Mouse (Mus musculus): Measurements from ENCODE around the gene Tespa1.
"Not testable (repeated sequence)": the region's sequence is repeated elsewhere in the genome, so short reads cannot be mapped to it uniquely, and the experiment has no call there.

Gene Tespa1

DNA sequence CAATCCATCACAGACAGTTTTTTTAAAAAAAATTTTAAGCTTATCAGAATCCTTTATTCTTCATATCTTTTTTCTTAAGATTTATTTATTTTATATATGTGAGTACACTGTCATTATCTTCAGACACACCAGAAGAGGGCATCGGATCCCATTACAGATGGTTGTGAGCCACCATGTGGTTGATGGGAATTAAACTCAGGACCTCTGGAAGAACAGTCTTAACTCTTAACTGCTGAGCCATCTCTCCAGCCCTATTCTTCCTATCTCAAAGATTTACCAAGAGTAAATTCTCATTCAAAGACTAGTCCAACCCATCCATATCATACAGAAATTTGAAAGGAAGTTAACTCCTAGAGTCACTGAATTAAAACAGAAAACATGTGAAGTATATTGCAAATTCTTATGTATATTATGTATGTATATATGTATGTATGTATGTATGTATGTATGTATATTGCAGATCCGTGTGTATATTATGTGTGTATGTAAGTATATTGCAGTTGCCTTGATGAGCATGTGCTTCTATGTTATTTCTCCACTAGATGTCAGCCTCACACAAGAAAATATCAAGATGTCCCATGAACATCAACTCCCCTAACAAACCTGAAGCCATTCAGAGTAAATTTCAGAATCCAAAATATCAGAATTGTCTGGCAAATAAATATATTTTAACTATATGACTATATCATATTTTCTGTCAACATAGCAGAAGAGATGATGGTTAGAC lies 40.9 kb downstream of the Tespa1 start:
- peak; percentile 75 for DNase-seq (ENCODE audit: low spot score)

GRCm38 (mm10) chr10:130364766-130365165 lies 42.1 kb downstream of the Tespa1 start:
- no peak for DNase-seq (ENCODE audit: low spot score)

DNA sequence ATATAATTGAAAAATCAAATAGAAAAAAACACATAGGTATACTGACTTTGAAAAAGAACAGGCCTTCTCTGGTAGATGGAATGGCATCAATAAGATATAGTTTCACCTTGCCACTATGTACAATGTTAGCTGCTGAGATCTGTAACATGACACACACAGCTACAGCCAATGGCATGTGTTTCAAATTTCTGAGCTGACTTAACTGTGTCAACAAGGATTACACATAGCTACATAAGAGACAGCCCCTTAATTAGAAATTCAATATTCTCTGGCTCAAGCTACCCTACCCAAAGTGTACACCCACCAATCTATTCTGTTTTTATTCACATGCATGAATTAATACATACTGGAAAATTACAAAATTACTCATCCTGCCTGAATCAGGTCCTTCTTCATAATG lies 45.7 kb downstream of the Tespa1 start:
- DNase-seq (ENCODE audit: low spot score), result no peak

DNA sequence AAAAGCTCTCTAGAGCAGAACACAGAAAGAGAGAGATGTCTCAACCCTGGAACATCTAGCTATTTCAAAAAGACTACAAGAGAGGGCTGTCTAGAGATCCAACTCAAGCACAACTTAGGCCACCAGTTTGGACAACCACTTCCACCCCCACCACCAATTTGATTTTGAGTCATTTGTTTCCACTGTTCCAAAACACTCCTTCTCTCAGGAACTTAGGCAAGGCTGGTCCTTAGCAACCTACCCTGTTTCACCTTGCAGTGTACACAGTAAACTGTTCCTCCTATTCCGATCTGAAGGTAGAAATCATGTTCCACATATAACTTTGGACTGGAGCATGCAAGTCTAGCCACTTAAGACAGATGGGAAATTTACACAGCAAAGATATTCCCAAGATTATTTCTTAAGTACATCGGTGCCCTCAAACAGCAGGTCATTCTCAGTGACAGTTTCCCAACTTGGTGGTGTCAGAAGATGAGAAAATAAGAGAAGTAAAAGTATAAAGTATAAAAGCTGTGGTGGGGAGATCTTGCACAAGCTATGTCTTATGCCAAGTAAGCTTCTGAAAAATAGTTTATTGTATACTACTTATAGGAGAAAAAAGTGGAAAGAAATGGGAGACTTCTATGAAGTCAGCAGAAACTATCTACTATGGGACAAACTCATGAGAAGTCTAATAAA lies 47.5 kb downstream of the Tespa1 start:
- DNase-seq (ENCODE audit: low spot score), result no peak

- no peak for DNase-seq (ENCODE audit: low spot score)
These were observed 49.0 kb downstream of the Tespa1 start for GRCm38 (mm10) chr10:130371644-130372043.

DNA sequence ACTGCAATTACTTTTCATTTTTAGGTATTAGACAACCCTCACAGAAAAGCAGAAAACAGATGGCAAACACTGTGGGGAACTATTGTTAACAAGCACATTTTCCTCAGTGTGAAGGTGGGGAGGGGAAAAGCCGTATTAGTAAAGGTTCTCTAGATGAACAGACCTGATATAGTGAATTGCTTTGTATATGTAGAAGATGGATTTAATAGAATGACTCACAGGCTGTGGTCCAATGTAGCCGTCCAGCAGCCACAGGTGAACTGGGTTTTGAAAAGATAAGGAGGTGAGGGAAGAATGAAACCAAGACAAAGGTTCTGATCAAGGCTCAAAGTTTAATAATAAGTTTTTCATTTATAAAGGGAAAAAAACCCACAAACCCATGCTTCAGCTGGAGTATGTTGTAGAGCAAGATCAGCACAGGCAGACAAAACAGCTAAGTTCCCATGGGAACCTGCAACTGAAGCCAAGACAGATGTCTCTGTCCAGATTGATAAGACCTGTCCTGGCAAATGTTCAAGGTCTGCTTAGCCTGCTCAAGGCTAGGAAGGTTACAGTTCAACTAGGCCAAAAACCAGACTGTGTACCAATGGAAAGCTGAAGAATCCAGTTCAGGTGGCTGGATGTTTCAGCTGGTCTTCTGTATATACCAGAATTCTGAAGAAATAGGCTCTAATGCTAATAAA lies 50.0 kb downstream of the Tespa1 start:
- DNase-seq (ENCODE audit: low spot score), result no peak

- no peak for DNase-seq (ENCODE audit: low spot score)
These were observed 52.5 kb downstream of the Tespa1 start for GRCm38 (mm10) chr10:130375145-130375544.

DNA sequence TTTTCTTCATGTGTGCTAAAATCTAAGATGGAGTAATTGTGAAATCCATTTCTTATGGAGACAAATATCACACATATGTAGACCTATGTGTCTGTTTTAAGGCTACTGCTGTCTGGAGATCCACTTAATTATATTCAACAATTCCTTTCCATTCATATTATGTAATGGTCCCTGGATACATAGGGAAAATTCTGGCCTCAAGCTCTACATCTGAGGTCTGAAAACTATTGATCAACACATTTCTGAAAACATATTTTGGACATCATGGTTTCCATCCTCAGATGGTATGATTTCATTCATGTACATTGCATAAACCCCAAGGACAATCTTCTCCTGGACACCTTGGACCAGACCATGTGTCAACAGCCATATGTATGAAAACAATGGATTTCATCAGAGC lies 71.6 kb downstream of the Tespa1 start, which contains the start of gene Vmn2r84:
TSS of gene Vmn2r84 (minus strand) at position 101 of the 400 bp plus-strand sequence.
- DNase-seq (ENCODE audit: low spot score), result no peak

DNA sequence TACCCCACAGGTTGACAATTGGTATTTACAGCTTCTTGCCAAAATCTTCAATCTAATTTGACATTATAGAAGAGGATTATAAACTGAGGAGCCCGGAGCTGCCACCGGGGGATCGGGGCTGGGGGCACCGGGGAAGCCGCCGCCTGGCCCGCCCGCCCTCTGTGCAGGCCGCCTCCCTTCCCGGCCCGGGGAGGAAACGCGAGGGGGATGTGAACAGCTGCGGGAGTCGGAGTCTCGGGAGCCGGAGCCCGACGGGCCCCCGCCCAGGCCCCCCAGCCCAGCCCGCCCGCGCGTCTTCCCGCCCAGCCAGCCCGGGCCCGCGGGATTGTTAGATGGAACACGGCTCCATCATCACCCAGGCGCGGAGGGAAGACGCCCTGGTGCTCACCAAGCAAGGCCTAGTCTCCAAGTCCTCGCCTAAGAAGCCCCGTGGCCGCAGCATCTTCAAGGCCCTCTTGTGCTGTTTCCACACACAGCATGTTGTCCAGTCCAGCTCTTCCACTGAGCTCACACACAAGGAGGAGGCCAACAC lies 89.6 kb downstream of the Tespa1 start:
- not testable (repeated sequence) for DNase-seq (ENCODE audit: low spot score)

Measured in embryo, embryonic 10.5 days (tissue).